Mouse (Mus musculus) skeletal muscle tissue, adult 2 months (tissue): ENCODE measurements around the gene Spata17.

ENCODE experiments used
- DNase-seq: peaks from one replicate; pipeline ENCODE4 v3.0.0-alpha.2; 2012; ENCODE audit warnings: low read depth, low spot score

The Spata17 gene

GRCm38 (mm10) chr1:187086027-187086426, 129.2 kb downstream of the Spata17 start:
- DNase-seq = no peak

GRCm38 (mm10) chr1:187077352-187077751, 137.9 kb downstream of the Spata17 start:
- no peak for DNase-seq

- no peak for DNase-seq
These were observed 138.3 kb downstream of the Spata17 start for GRCm38 (mm10) chr1:187077043-187077334.

- DNase-seq = no peak
These were observed 138.8 kb downstream of the Spata17 start for GRCm38 (mm10) chr1:187076198-187077042.

GRCm38 (mm10) chr1:187059874-187060273, 155.4 kb downstream of the Spata17 start:
- no peak for DNase-seq

GRCm38 (mm10) chr1:187054333-187054732, 160.9 kb downstream of the Spata17 start:
- no peak for DNase-seq

GRCm38 (mm10) chr1:187053862-187054261, 161.4 kb downstream of the Spata17 start:
- DNase-seq = no peak

- no peak for DNase-seq
These were observed 162.7 kb downstream of the Spata17 start for GRCm38 (mm10) chr1:187052532-187052931.

GRCm38 (mm10) chr1:187051296-187051695, 164.0 kb downstream of the Spata17 start:
- no peak for DNase-seq

GRCm38 (mm10) chr1:187048681-187049288, 166.5 kb downstream of the Spata17 start:
- DNase-seq = no peak

GRCm38 (mm10) chr1:187044726-187045125, 170.5 kb downstream of the Spata17 start:
- DNase-seq = no peak

- no peak for DNase-seq
These were observed 175.5 kb downstream of the Spata17 start for GRCm38 (mm10) chr1:187039801-187040200.

GRCm38 (mm10) chr1:187035785-187036184, 179.5 kb downstream of the Spata17 start:
- DNase-seq = peak; percentile 36

- peak; percentile 21 for DNase-seq
These were observed 183.5 kb downstream of the Spata17 start for GRCm38 (mm10) chr1:187031796-187032195.

GRCm38 (mm10) chr1:187028841-187029240, 186.4 kb downstream of the Spata17 start:
- no peak for DNase-seq

- DNase-seq = no peak
These were observed 195.3 kb downstream of the Spata17 start for GRCm38 (mm10) chr1:187020011-187020410.

- peak; percentile 14 for DNase-seq
These were observed 199.1 kb downstream of the Spata17 start for GRCm38 (mm10) chr1:187016116-187016515.

- no peak for DNase-seq
These were observed 199.6 kb downstream of the Spata17 start for GRCm38 (mm10) chr1:187015673-187016072.

GRCm38 (mm10) chr1:187014141-187014540, 201.1 kb downstream of the Spata17 start:
- DNase-seq = no peak

- no peak for DNase-seq
These were observed 203.7 kb downstream of the Spata17 start for GRCm38 (mm10) chr1:187011601-187012000.

GRCm38 (mm10) chr1:187010071-187010470, 205.2 kb downstream of the Spata17 start:
- no peak for DNase-seq

- DNase-seq = no peak
These were observed 207.0 kb downstream of the Spata17 start for GRCm38 (mm10) chr1:187008236-187008635.

GRCm38 (mm10) chr1:187006227-187006925, 208.9 kb downstream of the Spata17 start:
- DNase-seq = no peak
